Mouse (Mus musculus) myocyte (in vitro differentiated cells): Measurements from ENCODE around the gene Hoxd8. TPM values are rescaled to one million over a fixed set of nuclear protein-coding genes. Genes with fewer than 3 reads are reported as not detected.

ENCODE experiments used
- H3K27me3 ChIP-seq: one replicate; pipeline ENCODE4 v1.6.1; 2011; ENCODE audit not compliant: control insufficient read depth, insufficient read depth, insufficient read length
- H3K36me3 ChIP-seq: one replicate; pipeline ENCODE4 v1.6.1; 2011; ENCODE audit not compliant: control insufficient read depth, insufficient read depth
- H3K4me2 ChIP-seq: one replicate; pipeline ENCODE4 v1.6.1; 2011; ENCODE audit warnings: low read depth, control low read depth
- H3K4me3 ChIP-seq: one replicate; pipeline ENCODE4 v1.5.1; 2011; ENCODE audit warnings: mild to moderate bottlenecking, control low read depth, moderate library complexity
- H3K79me2 ChIP-seq: one replicate; pipeline ENCODE4 v1.6.1; 2011; ENCODE audit not compliant: control insufficient read depth, insufficient read depth
- H3ac ChIP-seq: one replicate; pipeline ENCODE4 v1.6.1; 2011; ENCODE audit not compliant: control insufficient read depth, insufficient read length
- CEBPB ChIP-seq: IDR thresholded peaks from 2 replicates; pipeline ENCODE4 v1.6.1; 2011; ENCODE audit warnings: mild to moderate bottlenecking, moderate library complexity; ENCODE audit not compliant: poor library complexity, insufficient read depth, severe bottlenecking
- E2F4 ChIP-seq: IDR thresholded peaks from one replicate; pipeline ENCODE4 v1.6.1; 2011; ENCODE audit warnings: mild to moderate bottlenecking, control low read depth, moderate library complexity; ENCODE audit not compliant: insufficient read depth
- MAX ChIP-seq: IDR thresholded peaks from one replicate; pipeline ENCODE4 v1.6.1; 2011; ENCODE audit warnings: low read depth, mild to moderate bottlenecking, control low read depth
- MYOD1 ChIP-seq, 3 experiments: IDR thresholded peaks; one replicate each; pipeline ENCODE4 v1.6.1; 2011; ENCODE audit warnings: control low read depth in 2 of 3, low read depth in 2 of 3, mild to moderate bottlenecking in 2 of 3, moderate library complexity in 1 of 3; ENCODE audit not compliant: insufficient read length in 2 of 3, control insufficient read depth in 1 of 3
- MYOG ChIP-seq, 3 experiments: IDR thresholded peaks; one replicate each; pipeline ENCODE4 v1.6.1; 2011; ENCODE audit warnings: control low read depth in 2 of 3, low read depth in 2 of 3, mild to moderate bottlenecking in 2 of 3; ENCODE audit not compliant: insufficient read length in 2 of 3, control insufficient read depth in 1 of 3, insufficient read depth in 1 of 3
- POLR2A ChIP-seq: IDR thresholded peaks from one replicate; pipeline ENCODE4 v1.6.1; 2011; ENCODE audit warnings: low read depth, mild to moderate bottlenecking, control low read depth, moderate library complexity; ENCODE audit not compliant: insufficient read length
- POLR2AphosphoS2 ChIP-seq: IDR thresholded peaks from one replicate; pipeline ENCODE4 v1.6.1; 2011; ENCODE audit warnings: low read depth, control low read depth; ENCODE audit not compliant: insufficient read length
- REST ChIP-seq: IDR thresholded peaks from one replicate; pipeline ENCODE4 v1.6.1; 2011; ENCODE audit warnings: mild to moderate bottlenecking, control low read depth, moderate library complexity; ENCODE audit not compliant: insufficient read depth, insufficient read length
- SRF ChIP-seq: IDR thresholded peaks from one replicate; pipeline ENCODE4 v1.6.1; 2011; ENCODE audit warnings: low read depth; ENCODE audit not compliant: control insufficient read depth, insufficient read length
- TCF12 ChIP-seq: IDR thresholded peaks from one replicate; pipeline ENCODE4 v1.6.1; 2011; ENCODE audit warnings: mild to moderate bottlenecking, control low read depth; ENCODE audit not compliant: poor library complexity, insufficient read depth, severe bottlenecking
- TCF3 ChIP-seq: IDR thresholded peaks from one replicate; pipeline ENCODE4 v1.6.1; 2011; ENCODE audit warnings: low read depth, control low read depth; ENCODE audit not compliant: insufficient read length
- USF1 ChIP-seq: IDR thresholded peaks from one replicate; pipeline ENCODE4 v1.6.1; 2011; ENCODE audit warnings: low read depth, mild to moderate bottlenecking, control low read depth, moderate library complexity
- polyA plus RNA-seq: library from polyadenylated mRNA; unstranded; fragments of >200 nt; fragmentation: generic; extraction: Trizol; gene quantifications from one replicate; pipeline ENCODE4 v1.2.1, GENCODE M21; 2012; ENCODE audit warnings: missing spikeins

Gene Hoxd8
- polyA plus RNA-seq, 1 experiment, result not detected

- Histone ChIP-seq H3K79me2 (no peaks in the 10 kb centered on the region), H3ac (no peak overlapping the region), H3K4me2 (no peak overlapping the region), H3K27me3 (peaks cover 69% of the 10 kb centered on the region), H3K36me3 (no peaks in the 10 kb centered on the region), H3K4me3 (no peak overlapping the region)
- TF ChIP-seq POLR2A (no peak), SRF (no peak), MYOD1 (IDR thresholded peaks at IDR 0.05; ENCODE audit: control insufficient read depth in 1 of 3, insufficient read length in 2 of 3, low read depth in 2 of 3) (no peak), TCF12 (no peak), MAX (no peak), E2F4 (no peak), USF1 (no peak), CEBPB (no peak), MYOG (IDR thresholded peaks at IDR 0.05; ENCODE audit: control insufficient read depth in 1 of 3, insufficient read depth in 1 of 3, insufficient read length in 2 of 3, low read depth in 2 of 3) (no peak), REST (no peak), POLR2AphosphoS2 (no peak), TCF3 (no peak)
These were observed 27.9 kb upstream of the Hoxd8 start for GRCm38 (mm10) chr2:74676376-74677052.

DNA sequence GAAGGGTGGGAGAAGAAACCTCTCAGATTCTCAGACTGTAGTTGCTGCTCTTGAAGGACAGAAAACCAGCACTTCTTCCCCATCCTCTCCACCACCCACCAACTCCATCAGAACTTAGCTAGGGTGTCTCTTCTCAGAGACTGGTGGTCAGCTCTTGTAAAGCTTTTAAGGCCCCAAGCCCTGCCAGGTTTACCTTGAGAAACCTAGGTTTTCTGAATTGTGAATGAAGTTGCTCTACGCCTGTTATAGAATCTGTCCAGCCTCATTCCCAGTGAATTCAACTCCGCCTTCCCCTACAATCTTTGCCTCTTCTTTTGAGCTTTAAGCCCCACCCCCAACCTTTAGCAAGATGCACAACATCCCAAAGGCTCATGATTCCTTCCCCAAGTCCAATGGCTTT lies 27.3 kb upstream of the Hoxd8 start:
- Histone ChIP-seq H3K27me3 (peaks cover 75% of the 10 kb centered on the region), H3K36me3 (no peaks in the 10 kb centered on the region), H3ac (no peak overlapping the region), H3K4me2 (no peak overlapping the region), H3K79me2 (no peaks in the 10 kb centered on the region), H3K4me3 (no peak overlapping the region)
- TF ChIP-seq MYOG (IDR thresholded peaks at IDR 0.05; ENCODE audit: control insufficient read depth in 1 of 3, insufficient read depth in 1 of 3, insufficient read length in 2 of 3, low read depth in 2 of 3), result no peak

- H3K27me3 ChIP-seq, result peaks cover 76% of the 10 kb centered on the region
These were observed 25.4 kb upstream of the Hoxd8 start, which contains the start of gene Hoxd11 for GRCm38 (mm10) chr2:74678891-74679595. Gene Hoxd11, plus strand, starts transcription at chr2:74679557.

GRCm38 (mm10) chr2:74679596-74679971 lies 24.8 kb upstream of the Hoxd8 start:
- Histone ChIP-seq H3K4me3 (no peak overlapping the region), H3ac (no peak overlapping the region), H3K36me3 (no peaks in the 10 kb centered on the region), H3K27me3 (peaks cover 71% of the 10 kb centered on the region), H3K79me2 (no peaks in the 10 kb centered on the region), H3K4me2 (no peak overlapping the region)
- no peak for TF ChIP-seq REST
- no peak for TF ChIP-seq TCF12
- TF ChIP-seq MYOG (IDR thresholded peaks at IDR 0.05; ENCODE audit: control insufficient read depth in 1 of 3, insufficient read depth in 1 of 3, insufficient read length in 2 of 3, low read depth in 2 of 3), result no peak

More at GRCm38 (mm10) chr2:74678891-74679595, 25.4 kb upstream of the Hoxd8 start, which contains the start of gene Hoxd11:
- TF ChIP-seq TCF12 (no peak), TCF3 (no peak), SRF (no peak), CEBPB (no peak), POLR2AphosphoS2 (no peak), MYOD1 (IDR thresholded peaks at IDR 0.05; ENCODE audit: control insufficient read depth in 1 of 3, insufficient read length in 2 of 3, low read depth in 2 of 3) (no peak), POLR2A (no peak), REST (no peak), MYOG (IDR thresholded peaks at IDR 0.05; ENCODE audit: control insufficient read depth in 1 of 3, insufficient read depth in 1 of 3, insufficient read length in 2 of 3, low read depth in 2 of 3) (no peak), E2F4 (no peak), USF1 (no peak), MAX (no peak)
- Histone ChIP-seq H3K36me3 (no peaks in the 10 kb centered on the region), H3ac (no peak within 1 kb of the TSS), H3K4me3 (no peak within 1 kb of the TSS), H3K79me2 (no peaks in the 10 kb centered on the region), H3K4me2 (no peak within 1 kb of the TSS)

DNA sequence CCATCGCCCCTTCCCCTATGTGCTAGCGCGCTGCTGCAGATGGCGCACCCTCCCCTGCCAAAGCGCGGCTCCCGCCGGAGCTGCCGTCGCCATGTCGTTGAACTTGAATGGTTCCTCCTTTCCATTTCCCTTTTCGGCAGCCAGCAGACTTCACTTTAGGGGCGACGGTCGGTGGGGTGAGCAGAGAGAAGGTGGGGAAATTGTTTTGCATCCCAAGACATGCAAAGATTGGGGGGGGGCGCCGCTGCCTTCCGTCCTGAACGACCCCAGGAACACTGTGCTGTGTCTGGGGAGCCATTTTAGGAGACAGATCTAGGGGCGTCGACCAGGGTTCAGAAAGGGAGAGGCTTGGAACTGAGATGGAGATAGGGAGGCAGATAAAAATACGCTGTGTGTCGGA lies 24.4 kb upstream of the Hoxd8 start:
- H3K4me2 ChIP-seq, result no peak overlapping the region
- H3K79me2 ChIP-seq, result no peaks in the 10 kb centered on the region
- TF ChIP-seq MYOD1 (IDR thresholded peaks at IDR 0.05; ENCODE audit: control insufficient read depth in 1 of 3, insufficient read length in 2 of 3, low read depth in 2 of 3) (no peak), TCF12 (no peak), REST (no peak), POLR2AphosphoS2 (no peak), SRF (no peak), USF1 (no peak), POLR2A (no peak), MAX (no peak), TCF3 (no peak), CEBPB (no peak), MYOG (IDR thresholded peaks at IDR 0.05; ENCODE audit: control insufficient read depth in 1 of 3, insufficient read depth in 1 of 3, insufficient read length in 2 of 3, low read depth in 2 of 3) (no peak), E2F4 (no peak)
- no peak overlapping the region for H3K4me3 ChIP-seq
- peaks cover 67% of the 10 kb centered on the region for H3K27me3 ChIP-seq
- no peaks in the 10 kb centered on the region for H3K36me3 ChIP-seq
- no peak overlapping the region for H3ac ChIP-seq
